Mouse (Mus musculus): Measurements from ENCODE around the gene Rhof. TPM values are rescaled to one million over a fixed set of nuclear protein-coding genes. Genes with fewer than 3 reads are reported as not detected.
A peak's percentile ranks its signal among the peaks of the same experiment; 100 is the strongest.

Rhof gene
- polyA plus RNA-seq, 1 experiment from 2014 or later = 2.8 TPM

DNA sequence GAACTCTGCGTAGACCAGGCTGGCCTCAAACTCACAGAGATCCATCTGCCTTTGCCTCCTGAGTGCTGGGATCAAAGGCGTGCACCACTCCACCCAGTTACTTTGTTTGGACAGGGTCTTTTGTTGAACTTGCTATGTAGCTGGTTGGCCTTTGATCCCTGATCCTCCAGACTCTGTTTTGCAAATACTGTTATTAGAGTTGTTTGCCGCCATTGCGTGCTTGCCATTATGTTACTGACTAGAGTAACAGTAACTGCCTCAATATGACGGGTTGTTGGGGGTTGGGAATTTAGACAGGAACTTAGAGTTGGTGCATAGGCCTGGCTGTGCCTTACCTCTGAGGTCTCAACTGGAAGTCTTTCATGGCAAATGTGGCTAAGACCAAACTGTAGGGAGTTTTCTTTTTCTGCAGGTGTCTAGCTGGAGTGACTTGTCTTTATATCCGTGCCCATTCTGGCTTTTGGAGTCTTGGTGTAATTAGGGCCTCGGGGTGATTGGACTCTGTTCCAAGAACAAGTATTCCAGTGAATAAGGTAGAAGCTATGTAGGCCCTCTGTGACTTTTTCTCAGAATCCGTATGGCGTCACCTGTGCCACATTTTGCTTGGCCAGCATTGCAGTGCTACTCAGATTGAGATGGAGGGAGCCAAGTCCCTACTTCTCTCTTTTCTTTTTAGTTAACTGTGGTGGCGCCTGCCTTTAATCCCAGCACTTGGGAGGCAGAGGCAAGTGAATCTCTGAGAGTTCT lies 41.8 kb downstream of the Rhof start:
- no peak for ATAC-seq (ENCODE audit: low FRiP score)
- Histone ChIP-seq H3K4me2 (replicated peaks) (no peak overlapping the region), H3K4me3 (no peak overlapping the region), H3K27me3 (no peaks in the 10 kb centered on the region), H3K36me3 (no peaks in the 10 kb centered on the region), H3K4me1 (0 out of 2 replicates have a peak, but pooled peaks cover 3% of the 10 kb centered on the region), H3K9ac (no peak overlapping the region), H3K9me3 (replicated peaks) (no peaks in the 10 kb centered on the region), H3K27ac (no peak overlapping the region)
- 90% methylated on average over 10 of the region's 10 CpGs for WGBS

GRCm38 (mm10) chr5:123088784-123089183 lies 43.7 kb downstream of the Rhof start:
- H3K9me3 ChIP-seq (replicated peaks) = no peaks in the 10 kb centered on the region
- no peak overlapping the region for H3K4me3 ChIP-seq
- no peaks in the 10 kb centered on the region for H3K4me1 ChIP-seq
- H3K27me3 ChIP-seq = no peaks in the 10 kb centered on the region
- H3K4me2 ChIP-seq (replicated peaks) = no peak overlapping the region
- no peak overlapping the region for H3K9ac ChIP-seq
- ATAC-seq (ENCODE audit: low FRiP score) = no peak
- no peak overlapping the region for H3K27ac ChIP-seq
- WGBS = 95% methylated on average over 4 of the region's 4 CpGs
- H3K36me3 ChIP-seq = no peaks in the 10 kb centered on the region

- Histone ChIP-seq H3K4me1 (0 out of 2 replicates have a peak, but pooled peaks cover 2% of the 10 kb centered on the region), H3K27me3 (no peaks in the 10 kb centered on the region), H3K4me2 (replicated peaks) (no peak overlapping the region), H3K9ac (no peak overlapping the region), H3K36me3 (no peaks in the 10 kb centered on the region), H3K4me3 (no peak overlapping the region), H3K9me3 (replicated peaks) (no peaks in the 10 kb centered on the region), H3K27ac (no peak overlapping the region)
- no peak for ATAC-seq (ENCODE audit: low FRiP score)
- WGBS = 91% methylated on average over 2 of the region's 2 CpGs
Observed at GRCm38 (mm10) chr5:123086501-123086900, 46.0 kb downstream of the Rhof start.

GRCm38 (mm10) chr5:123083340-123084050 lies 49.0 kb downstream of the Rhof start:
- 0 out of 2 replicates have a peak, but pooled peaks cover 6% of the 10 kb centered on the region for H3K9me3 ChIP-seq (replicated peaks)
- H3K4me1 ChIP-seq = 0 out of 2 replicates have a peak, but pooled peaks cover 2% of the 10 kb centered on the region
- H3K27ac ChIP-seq = no peak overlapping the region
- no peak overlapping the region for H3K4me2 ChIP-seq (replicated peaks)
- 73% methylated on average over 13 of the region's 13 CpGs for WGBS
- no peak for ATAC-seq (ENCODE audit: low FRiP score)
- H3K9ac ChIP-seq = no peak overlapping the region
- H3K27me3 ChIP-seq = no peaks in the 10 kb centered on the region
- no peaks in the 10 kb centered on the region for H3K36me3 ChIP-seq
- H3K4me3 ChIP-seq = no peak overlapping the region

DNA sequence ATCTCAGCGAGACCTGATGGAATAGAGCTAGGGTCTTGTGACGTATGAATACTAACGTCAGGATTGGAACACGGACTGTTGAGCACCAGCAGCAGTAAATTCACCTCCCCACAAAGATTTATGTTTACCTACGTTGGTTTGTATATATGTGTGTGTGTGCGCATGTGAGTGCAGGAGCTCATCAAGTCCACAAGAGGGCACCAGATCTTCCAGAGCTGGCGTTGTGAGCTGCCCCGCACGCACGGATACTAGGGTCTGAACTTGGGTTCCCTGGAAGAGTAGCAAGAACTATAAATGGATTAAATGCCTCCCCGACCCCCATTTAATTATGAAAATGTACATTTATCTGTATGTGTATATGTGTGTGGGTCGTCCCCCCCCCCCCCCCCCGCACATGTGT lies 52.0 kb downstream of the Rhof start:
- Histone ChIP-seq H3K4me3 (no peak overlapping the region), H3K9me3 (replicated peaks) (0 out of 2 replicates have a peak, but pooled peaks cover 6% of the 10 kb centered on the region), H3K4me2 (replicated peaks) (no peak overlapping the region), H3K4me1 (peaks cover 20% of the 10 kb centered on the region), H3K27me3 (no peaks in the 10 kb centered on the region), H3K9ac (no peak overlapping the region), H3K27ac (no peak overlapping the region), H3K36me3 (no peaks in the 10 kb centered on the region)
- no peak for ATAC-seq (ENCODE audit: low FRiP score)
- WGBS = 95% methylated on average over 12 of the region's 13 CpGs

DNA sequence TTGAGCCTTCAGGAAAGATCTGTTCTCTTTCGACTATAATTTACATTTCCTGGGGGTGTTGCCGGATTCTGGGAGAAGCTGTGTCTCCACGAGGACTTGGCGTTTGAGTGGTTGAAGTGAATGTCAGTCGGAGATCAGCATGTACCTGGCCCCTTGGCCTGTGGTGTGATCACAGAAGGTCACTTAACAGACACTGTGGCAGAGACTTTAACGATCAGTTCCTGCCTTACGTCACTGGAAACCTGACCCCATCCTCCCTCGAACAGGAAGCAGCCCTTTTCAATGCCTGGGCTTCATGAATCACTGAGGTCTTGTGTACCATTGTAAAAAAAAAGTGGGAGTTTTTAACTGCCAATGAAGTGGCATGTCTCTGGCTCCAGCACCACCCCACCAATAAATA lies 52.5 kb downstream of the Rhof start:
- Histone ChIP-seq H3K4me3 (no peak overlapping the region), H3K9ac (no peak overlapping the region), H3K9me3 (replicated peaks) (0 out of 2 replicates have a peak, but pooled peaks cover 6% of the 10 kb centered on the region), H3K4me2 (replicated peaks) (no peak overlapping the region), H3K27ac (no peak overlapping the region), H3K36me3 (no peaks in the 10 kb centered on the region), H3K27me3 (no peaks in the 10 kb centered on the region), H3K4me1 (peaks cover 23% of the 10 kb centered on the region)
- no peak for ATAC-seq (ENCODE audit: low FRiP score)
- WGBS = 74% methylated on average over 8 of the region's 8 CpGs

DNA sequence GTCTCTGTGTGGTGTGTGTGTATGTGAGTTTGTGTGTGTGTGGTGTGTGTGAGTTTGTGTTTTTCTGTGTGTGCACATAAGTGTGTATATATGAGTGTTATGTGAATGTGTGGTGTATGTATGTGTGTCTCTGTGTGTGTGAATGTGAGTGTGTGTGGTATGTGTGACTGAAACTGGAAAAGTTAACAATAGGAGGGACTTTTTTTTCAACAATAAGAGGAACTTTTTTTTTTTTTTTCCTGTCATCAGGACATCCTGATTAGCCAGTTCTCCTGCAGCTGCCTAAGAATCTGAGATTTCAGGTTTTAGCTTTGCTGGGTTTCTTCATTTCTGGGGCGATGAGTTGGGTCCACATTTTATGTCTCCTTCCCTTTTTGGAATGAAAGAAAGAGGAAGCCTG lies 52.9 kb downstream of the Rhof start:
- 0 out of 2 replicates have a peak, but pooled peaks cover 6% of the 10 kb centered on the region for H3K9me3 ChIP-seq (replicated peaks)
- H3K4me1 ChIP-seq = peaks cover 23% of the 10 kb centered on the region
- H3K4me3 ChIP-seq = no peak overlapping the region
- H3K27me3 ChIP-seq = no peaks in the 10 kb centered on the region
- no peak overlapping the region for H3K4me2 ChIP-seq (replicated peaks)
- ATAC-seq (ENCODE audit: low FRiP score) = no peak
- no peak overlapping the region for H3K9ac ChIP-seq
- no peak overlapping the region for H3K27ac ChIP-seq
- H3K36me3 ChIP-seq = no peaks in the 10 kb centered on the region
- 85% methylated on average over 1 of the region's 1 CpGs for WGBS

DNA sequence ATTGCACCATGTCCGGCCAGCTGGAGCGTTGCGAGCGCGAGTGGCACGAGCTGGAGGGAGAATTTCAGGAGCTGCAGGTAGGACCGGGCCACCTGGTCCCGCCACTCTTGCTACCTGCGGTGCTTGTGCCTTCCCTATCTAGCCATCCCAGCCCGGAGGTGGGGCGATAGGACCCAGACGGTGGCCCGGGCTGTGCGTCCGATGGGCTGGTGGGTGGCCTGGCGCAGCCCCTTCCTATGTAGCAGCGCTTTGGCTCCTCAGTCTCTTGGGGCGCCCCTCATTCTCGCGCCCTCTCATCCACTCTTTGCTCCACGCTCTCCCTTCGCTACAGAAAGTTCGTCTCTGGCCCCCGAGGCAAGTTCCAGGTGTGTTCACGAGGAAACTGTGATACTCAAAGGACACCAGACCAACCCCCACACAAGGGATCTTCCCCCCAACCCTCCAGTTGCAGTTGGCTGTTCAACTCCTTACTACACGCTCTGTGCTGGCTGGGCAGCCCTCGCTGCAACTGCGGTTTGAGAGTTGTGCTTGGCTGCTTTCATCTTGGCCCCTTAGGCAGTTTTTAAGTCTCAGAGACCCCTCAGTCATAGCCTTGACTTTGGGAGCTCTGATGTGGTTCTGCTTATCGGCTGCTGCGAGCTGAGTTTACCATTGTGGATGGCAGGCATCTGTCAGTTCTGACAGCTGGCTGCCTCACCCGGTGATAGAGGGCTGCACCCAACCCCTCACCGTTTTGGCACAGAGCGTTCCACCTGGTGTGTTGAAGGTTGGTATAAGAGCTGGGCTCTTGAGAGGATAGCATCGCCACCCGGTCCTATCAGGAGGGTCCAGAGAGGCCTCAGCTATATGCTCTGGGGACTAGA lies 55.8 kb downstream of the Rhof start:
- no peaks in the 10 kb centered on the region for H3K27me3 ChIP-seq
- no peaks in the 10 kb centered on the region for H3K36me3 ChIP-seq
- ATAC-seq (ENCODE audit: low FRiP score) = peak; percentile 91
- peaks cover 20% of the 10 kb centered on the region for H3K4me1 ChIP-seq
- H3K9me3 ChIP-seq (replicated peaks) = 0 out of 2 replicates have a peak, but pooled peaks cover 6% of the 10 kb centered on the region
- H3K27ac ChIP-seq = peak overlapping the region; percentile 46
- peak overlapping the region; percentile 94 for H3K4me2 ChIP-seq (replicated peaks)
- peak overlapping the region; percentile 82 for H3K9ac ChIP-seq
- 5% methylated on average over 35 of the region's 35 CpGs for WGBS
- peak overlapping the region; percentile 78 for H3K4me3 ChIP-seq

DNA sequence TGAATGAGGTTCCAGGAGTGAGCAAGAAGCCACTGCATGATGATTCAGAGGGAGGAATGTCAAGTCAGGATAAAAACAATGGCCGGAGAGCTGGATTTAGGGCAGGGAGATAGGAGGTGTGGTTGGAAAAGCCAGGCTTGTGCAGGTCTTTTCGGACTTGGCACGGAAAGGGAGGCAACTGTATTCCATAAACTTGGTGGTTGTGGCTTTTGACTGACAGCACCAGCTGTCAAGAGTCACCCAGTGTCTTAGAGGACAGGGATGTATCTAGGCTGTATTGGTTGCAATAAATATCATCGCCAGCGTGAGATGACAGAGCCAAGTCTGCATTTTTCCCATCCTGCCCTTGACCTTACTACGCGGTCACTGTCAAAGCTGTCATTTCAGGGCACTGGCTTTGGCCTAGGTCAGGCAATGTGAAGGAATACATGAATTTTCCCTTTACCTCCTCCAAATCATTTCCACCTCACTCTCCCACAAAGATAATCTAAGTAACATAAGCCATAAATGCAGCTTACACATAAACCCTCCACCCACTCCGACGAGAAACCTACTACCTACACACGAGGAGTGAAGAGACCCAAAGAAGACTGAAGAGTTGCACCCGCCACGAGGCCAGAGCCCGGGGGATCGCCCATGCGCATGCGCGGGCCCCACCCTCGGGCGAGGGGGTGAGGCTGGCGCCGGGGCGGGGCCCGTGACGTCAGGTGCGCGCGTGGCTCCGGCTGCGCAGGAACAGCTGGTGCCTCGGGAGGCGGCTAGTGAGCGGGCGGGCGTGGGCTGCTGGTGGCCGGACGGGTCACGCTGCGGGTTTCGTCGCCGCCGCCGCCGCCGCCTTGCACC lies 56.7 kb downstream of the Rhof start:
- Histone ChIP-seq H3K4me1 (peaks cover 20% of the 10 kb centered on the region), H3K4me2 (replicated peaks) (peak overlapping the region; percentile 94), H3K36me3 (no peaks in the 10 kb centered on the region), H3K27me3 (no peaks in the 10 kb centered on the region), H3K9me3 (replicated peaks) (0 out of 2 replicates have a peak, but pooled peaks cover 6% of the 10 kb centered on the region), H3K4me3 (peak overlapping the region; percentile 78), H3K9ac (peak overlapping the region; percentile 82), H3K27ac (peak overlapping the region; percentile 46)
- peak; percentile 93 for ATAC-seq (ENCODE audit: low FRiP score)
- whole genome bisulfite sequencing = 8% methylated on average over 40 of the region's 45 CpGs

DNA sequence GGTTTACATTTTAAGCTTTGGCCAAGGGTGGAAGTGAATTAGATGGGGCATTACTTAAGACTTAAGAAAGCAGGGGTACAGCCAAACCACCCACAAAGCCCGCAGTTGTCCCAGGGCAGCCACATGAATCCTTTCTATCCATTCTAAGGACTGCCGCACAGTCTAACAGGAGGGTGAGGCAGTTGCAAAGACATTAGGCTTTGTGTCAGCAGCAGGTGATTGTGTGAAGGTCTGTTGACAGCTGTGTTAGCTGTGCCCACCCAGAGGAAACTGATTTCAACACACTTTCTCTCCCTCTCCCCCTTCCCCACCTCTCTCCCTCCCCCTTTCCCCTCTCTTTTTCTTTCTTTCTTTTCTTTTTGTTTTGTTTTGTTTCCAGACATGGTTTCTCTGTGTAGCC lies 63.8 kb downstream of the Rhof start:
- H3K4me2 ChIP-seq (replicated peaks) = no peak overlapping the region
- H3K27ac ChIP-seq = no peak overlapping the region
- H3K36me3 ChIP-seq = no peaks in the 10 kb centered on the region
- no peaks in the 10 kb centered on the region for H3K27me3 ChIP-seq
- H3K4me3 ChIP-seq = no peak overlapping the region
- WGBS = 96% methylated on average over 2 of the region's 2 CpGs
- H3K9me3 ChIP-seq (replicated peaks) = no peaks in the 10 kb centered on the region
- ATAC-seq (ENCODE audit: low FRiP score) = no peak
- H3K4me1 ChIP-seq = no peaks in the 10 kb centered on the region
- H3K9ac ChIP-seq = no peak overlapping the region

- Histone ChIP-seq H3K4me2 (replicated peaks) (no peak within 1 kb of the TSS), H3K4me1 (no peaks in the 10 kb centered on the region), H3K9ac (no peak within 1 kb of the TSS), H3K36me3 (no peaks in the 10 kb centered on the region), H3K27ac (no peak within 1 kb of the TSS), H3K27me3 (no peaks in the 10 kb centered on the region), H3K9me3 (replicated peaks) (no peaks in the 10 kb centered on the region), H3K4me3 (no peak within 1 kb of the TSS)
- 92% methylated on average over 12 of the region's 12 CpGs for WGBS
- no peak for ATAC-seq (ENCODE audit: low FRiP score)
Observed at GRCm38 (mm10) chr5:123068115-123068514, 64.4 kb downstream of the Rhof start, which contains the start of gene Tmem120b. Gene Tmem120b (plus strand): TSS chr5:123068415.
